Mouse (Mus musculus) ES-E14 (cell line): ENCODE measurements around the gene A730049H05Rik.
A peak's percentile ranks its signal among the peaks of the same experiment; 100 is the strongest.

ENCODE experiments used
- CHD2 ChIP-seq: IDR thresholded peaks from 2 replicates; pipeline ENCODE4 v1.6.1; 2014; ENCODE audit warnings: mild to moderate bottlenecking, low read depth, low read length, inconsistent platforms
- HCFC1 ChIP-seq: IDR thresholded peaks from 2 replicates; pipeline ENCODE4 v1.6.1; 2012; ENCODE audit warnings: low read length, inconsistent platforms, borderline replicate concordance; ENCODE audit not compliant: insufficient read depth
- MAFK ChIP-seq: IDR thresholded peaks from 2 replicates; pipeline ENCODE4 v1.6.1; 2014; ENCODE audit warnings: mild to moderate bottlenecking, low read depth, low read length, inconsistent platforms; ENCODE audit not compliant: insufficient read depth
- ZC3H11A ChIP-seq: IDR thresholded peaks from 2 replicates; pipeline ENCODE4 v1.6.1; 2012; ENCODE audit warnings: low read depth, mild to moderate bottlenecking, inconsistent platforms, low read length, borderline replicate concordance
- ZNF384 ChIP-seq: IDR thresholded peaks from 2 replicates; pipeline ENCODE4 v1.6.1; 2012; ENCODE audit warnings: low read depth, low read length, inconsistent platforms

GRCm38 (mm10) chr6:92784782-92785181 lies 31.5 kb upstream of the A730049H05Rik start:
- TF ChIP-seq ZNF384 (no peak), ZC3H11A (peak; percentile 51; the same call in 1 of the 2 replicates), MAFK (no peak), CHD2 (no peak), HCFC1 (no peak)
